Mouse (Mus musculus): ENCODE results near the gene Gm49380. TPM values are rescaled to one million over a fixed set of nuclear protein-coding genes. Genes with fewer than 3 reads are reported as not detected.

Gm49380 gene
- total RNA-seq, 2 experiments from 2014 or later: not detected

GRCm38 (mm10) chr9:44095781-44096180 lies 17.5 kb downstream of the Gm49380 start:
- no peak for ATAC-seq (replicated peaks; ENCODE audit: low FRiP score, poor library complexity, severe bottlenecking)

GRCm38 (mm10) chr9:44094737-44095136 lies 18.6 kb downstream of the Gm49380 start:
- no peak for ATAC-seq (replicated peaks; ENCODE audit: low FRiP score, poor library complexity, severe bottlenecking)

GRCm38 (mm10) chr9:44093612-44094503 lies 19.4 kb downstream of the Gm49380 start:
- ATAC-seq (replicated peaks; ENCODE audit: low FRiP score, poor library complexity, severe bottlenecking): no peak

GRCm38 (mm10) chr9:44088877-44089608 lies 24.3 kb downstream of the Gm49380 start:
- no peak for ATAC-seq (replicated peaks; ENCODE audit: low FRiP score, poor library complexity, severe bottlenecking)

- no peak for ATAC-seq (replicated peaks; ENCODE audit: low FRiP score, poor library complexity, severe bottlenecking)
Measured at GRCm38 (mm10) chr9:44087761-44088455, 25.4 kb downstream of the Gm49380 start.

- ATAC-seq (replicated peaks; ENCODE audit: low FRiP score, poor library complexity, severe bottlenecking): no peak
Measured at GRCm38 (mm10) chr9:44086960-44087359, 26.3 kb downstream of the Gm49380 start.

GRCm38 (mm10) chr9:44085741-44086665 lies 27.3 kb downstream of the Gm49380 start:
- no peak for ATAC-seq (replicated peaks; ENCODE audit: low FRiP score, poor library complexity, severe bottlenecking)

- ATAC-seq (replicated peaks; ENCODE audit: low FRiP score, poor library complexity, severe bottlenecking): no peak
Measured at GRCm38 (mm10) chr9:44085276-44085675, 28.0 kb downstream of the Gm49380 start.

GRCm38 (mm10) chr9:44084659-44085229 lies 28.6 kb downstream of the Gm49380 start:
- ATAC-seq (replicated peaks; ENCODE audit: low FRiP score, poor library complexity, severe bottlenecking): peak; percentile 63

GRCm38 (mm10) chr9:44084236-44084635 lies 29.1 kb downstream of the Gm49380 start:
- ATAC-seq (replicated peaks; ENCODE audit: low FRiP score, poor library complexity, severe bottlenecking): no peak

- ATAC-seq (replicated peaks; ENCODE audit: low FRiP score, poor library complexity, severe bottlenecking): no peak
Measured at GRCm38 (mm10) chr9:44083392-44084121, 29.7 kb downstream of the Gm49380 start.

GRCm38 (mm10) chr9:44082266-44082665 lies 31.0 kb downstream of the Gm49380 start:
- ATAC-seq (replicated peaks; ENCODE audit: low FRiP score, poor library complexity, severe bottlenecking): no peak

GRCm38 (mm10) chr9:44081581-44081980 lies 31.7 kb downstream of the Gm49380 start:
- ATAC-seq (replicated peaks; ENCODE audit: low FRiP score, poor library complexity, severe bottlenecking): no peak

- ATAC-seq (replicated peaks; ENCODE audit: low FRiP score, poor library complexity, severe bottlenecking): no peak
Measured at GRCm38 (mm10) chr9:44080953-44081352, 32.3 kb downstream of the Gm49380 start.

- no peak for ATAC-seq (replicated peaks; ENCODE audit: low FRiP score, poor library complexity, severe bottlenecking)
Measured at GRCm38 (mm10) chr9:44079997-44080780, 33.1 kb downstream of the Gm49380 start.

- no peak for ATAC-seq (replicated peaks; ENCODE audit: low FRiP score, poor library complexity, severe bottlenecking)
Measured at GRCm38 (mm10) chr9:44078955-44079756, 34.1 kb downstream of the Gm49380 start.

All from erythroid progenitor cell, adult 5-6 weeks (primary cell).